In genomic region chr7:135031466-135031865, GRCm38 (mm10) we compare ENCODE assay signal across 23 mouse cellular contexts.
DNase-seq lines count a peak whose midpoint lies in the region; ATAC-seq and TF ChIP-seq lines count a peak whose summit lies in the region.
"Had no signal": no experiment of that assay in that cellular context is flagged by ENCODE, and none has a peak within 500 bp of the region (broad histone marks: within the 10 kb centered on the region; RNA-seq: fewer than 3 reads in every experiment).

No protein-coding gene starts in this region.

- H3K4me2 ChIP-seq in hindbrain, postnatal 0 days (ENCODE audit: low read depth, low read length) = no peak overlapping the region
- no peak overlapping the region for H3K4me2 ChIP-seq in hindbrain, embryonic 12.5 days (replicated peaks)
- H3K4me2 ChIP-seq: forebrain, embryonic 13.5 days; heart, embryonic 13.5 days; limb, embryonic 13.5 days; stomach, embryonic 15.5 days had no signal

- H3K36me3 ChIP-seq in hindbrain, postnatal 0 days (ENCODE audit: insufficient read depth, low read length) = no peaks in the 10 kb centered on the region
- no peaks in the 10 kb centered on the region for H3K36me3 ChIP-seq in hindbrain, embryonic 12.5 days
- H3K36me3 ChIP-seq: embryonic facial prominence, embryonic 10.5 days; heart, embryonic 13.5 days; hindbrain, embryonic 10.5 days; limb, embryonic 13.5 days; stomach, embryonic 15.5 days had no signal

- 58% methylated on average over 3 of the region's 3 CpGs for WGBS in hindbrain, postnatal 0 days
- WGBS in hindbrain, embryonic 12.5 days = 67% methylated on average over 3 of the region's 3 CpGs

- no peaks in the 10 kb centered on the region for H3K9me3 ChIP-seq in hindbrain, postnatal 0 days (ENCODE audit: low read length)
- H3K9me3 ChIP-seq in hindbrain, embryonic 12.5 days (replicated peaks) = no peaks in the 10 kb centered on the region
- H3K9me3 ChIP-seq: embryonic facial prominence, embryonic 10.5 days; forebrain, embryonic 13.5 days; heart, embryonic 13.5 days; hindbrain, embryonic 10.5 days; limb, embryonic 13.5 days; stomach, embryonic 15.5 days had no signal

- no peak for ATAC-seq in hindbrain, postnatal 0 days
- no peak for ATAC-seq in hindbrain, embryonic 12.5 days (ENCODE audit: low FRiP score)
- ATAC-seq: forebrain, embryonic 13.5 days had no signal

- no peaks in the 10 kb centered on the region for H3K27me3 ChIP-seq in hindbrain, postnatal 0 days (ENCODE audit: insufficient read depth, low read length)
- H3K27me3 ChIP-seq in hindbrain, embryonic 12.5 days = no peaks in the 10 kb centered on the region
- H3K27me3 ChIP-seq: forebrain, embryonic 13.5 days; limb, embryonic 13.5 days; stomach, embryonic 15.5 days had no signal

- no peak overlapping the region for H3K9ac ChIP-seq in hindbrain, postnatal 0 days (replicated peaks; ENCODE audit: low read length)
- H3K9ac ChIP-seq in hindbrain, embryonic 12.5 days = no peak overlapping the region
- H3K9ac ChIP-seq: forebrain, embryonic 13.5 days; heart, embryonic 13.5 days; limb, embryonic 13.5 days; liver, embryonic 14.5 days; stomach, embryonic 15.5 days had no signal

- H3K27ac ChIP-seq in hindbrain, postnatal 0 days = no peak overlapping the region
- H3K27ac ChIP-seq in hindbrain, embryonic 12.5 days = no peak overlapping the region
- H3K27ac ChIP-seq: embryonic facial prominence, embryonic 10.5 days; forebrain, embryonic 13.5 days; heart, embryonic 13.5 days; hindbrain, embryonic 10.5 days; layer of hippocampus, adult 2 months; limb, embryonic 13.5 days; liver, embryonic 14.5 days; stomach, embryonic 15.5 days had no signal

- DNase-seq in embryo, embryonic 10 days (ENCODE audit: low spot score) = peak; percentile 17
- no peak for DNase-seq in embryo, embryonic 9.5 days (ENCODE audit: extremely low spot score)
- no peak for DNase-seq in hindbrain, postnatal 0 days (ENCODE audit: low spot score)
- DNase-seq in kidney, adult 9 months = peak; percentile 71
- peak; percentile 45 to 68 for DNase-seq in kidney, postnatal 25 days
- DNase-seq in right cerebral cortex, postnatal 10 days (ENCODE audit: low spot score in 2 of 2) = no peak
- DNase-seq in thymus, adult 18-20 months = no peak
- DNase-seq: adrenal gland, adult 2 months; cerebellum, adult 2 months; cerebellum, postnatal 36 days; layer of hippocampus, postnatal 36 days; midbrain, embryonic 14.5 days; right cerebral cortex, postnatal 14 days had no signal

- H3K4me1 ChIP-seq in hindbrain, postnatal 0 days (ENCODE audit: insufficient read depth, low read length) = no peaks in the 10 kb centered on the region
- 0 out of 2 replicates have a peak, but pooled peaks cover 6% of the 10 kb centered on the region for H3K4me1 ChIP-seq in hindbrain, embryonic 12.5 days
- H3K4me1 ChIP-seq: forebrain, embryonic 13.5 days; limb, embryonic 13.5 days; stomach, embryonic 15.5 days had no signal

- TF ChIP-seq CTCF in hindbrain, postnatal 0 days (IDR thresholded peaks at IDR 0.05; ENCODE audit: low read depth) = peak; percentile 26

- no peak overlapping the region for H3K4me3 ChIP-seq in hindbrain, postnatal 0 days (ENCODE audit: low read length)
- no peak overlapping the region for H3K4me3 ChIP-seq in hindbrain, embryonic 12.5 days
- H3K4me3 ChIP-seq: embryonic facial prominence, embryonic 10.5 days; forebrain, embryonic 13.5 days; heart, embryonic 13.5 days; hindbrain, embryonic 10.5 days; layer of hippocampus, adult 2 months; limb, embryonic 13.5 days; myocyte; stomach, embryonic 15.5 days had no signal

Comparison
In these comparisons a context has a peak if more than half of its experiments do, and no peak if none do; other contexts are left out.
1. DNase-seq: peak in embryo, embryonic 10 days (single experiment), kidney, adult 9 months (single experiment) and kidney, postnatal 25 days (2 of 2); none in embryo, embryonic 9.5 days (single experiment), hindbrain, postnatal 0 days (single experiment), right cerebral cortex, postnatal 10 days (0 of 2) and thymus, adult 18-20 months (0 of 2).